Mouse (Mus musculus) midbrain, embryonic 11.5 days (tissue): ENCODE measurements at regions not wholly inside any gene's neighbourhood (a gene's known extent, or its start where the extent isn't known, plus 50 kb on each side); places are given as distances from the start of the nearest gene placed in this dataset.

Source experiments
- ATAC-seq: fragments of 200-750 bp; cut with Nextera tagmentation; 2 replicates; pipeline ENCODE4 v1.8.0; 2017; ENCODE audit warnings: moderate TSS enrichment, moderate library complexity; ENCODE audit not compliant: low FRiP score
- DNase-seq: peaks from one replicate; pipeline ENCODE4 v3.0.0; 2015; ENCODE audit warnings: low spot score; ENCODE audit errors: missing footprints
- H3K27ac ChIP-seq: fragments of 300-500 bp; sonication (generic); 2 replicates; pipeline ENCODE4 v1.5.1; 2014; ENCODE audit warnings: low read depth, low read length
- H3K27me3 ChIP-seq: fragments of 300-500 bp; sonication (generic); 2 replicates; pipeline ENCODE4 v1.6.1; 2014; ENCODE audit warnings: mild to moderate bottlenecking, low read length, moderate library complexity, mixed read lengths; ENCODE audit not compliant: control insufficient read depth, insufficient read depth
- H3K36me3 ChIP-seq: fragments of 300-500 bp; sonication (generic); 2 replicates; pipeline ENCODE4 v1.6.1; 2014; ENCODE audit warnings: mild to moderate bottlenecking, low read length, moderate library complexity, mixed read lengths; ENCODE audit not compliant: control insufficient read depth, insufficient read depth
- H3K4me1 ChIP-seq: fragments of 300-500 bp; sonication (generic); 2 replicates; pipeline ENCODE4 v1.6.1; 2014; ENCODE audit warnings: low read length; ENCODE audit not compliant: control insufficient read depth, insufficient read depth
- H3K4me2 ChIP-seq: fragments of 300-500 bp; sonication (generic); 2 replicates; pipeline ENCODE4 v1.6.1; 2014; ENCODE audit warnings: mild to moderate bottlenecking, moderate library complexity
- H3K4me3 ChIP-seq: fragments of 300-500 bp; sonication (generic); 2 replicates; pipeline ENCODE4 v1.5.1; 2014; ENCODE audit warnings: low read depth, low read length
- H3K9ac ChIP-seq: fragments of 300-500 bp; sonication (generic); 2 replicates; pipeline ENCODE4 v1.6.1; 2014; ENCODE audit warnings: low read length
- H3K9me3 ChIP-seq: fragments of 300-500 bp; sonication (generic); 2 replicates; pipeline ENCODE4 v1.6.1; 2016; ENCODE audit warnings: low read length; ENCODE audit not compliant: control insufficient read depth
- WGBS: fragments of 180-500 bp; shearing (Covaris S2); extraction: QIAGEN DNeasy Blood & Tissue Kit; methylation state at CpG from one replicate; pipeline ENCODE4 v1.1.7; 2014; 5-methylcytosine and 5-hydroxymethylcytosine counted together

- H3K36me3 ChIP-seq: no peaks in the 10 kb centered on the region
- ATAC-seq: peak; percentile 83
- DNase-seq: peak; percentile 88
- peak overlapping the region; percentile 45 for H3K27ac ChIP-seq
- 11% methylated on average over 10 of the region's 10 CpGs for WGBS
- H3K4me3 ChIP-seq: no peak overlapping the region
- H3K9me3 ChIP-seq: no peaks in the 10 kb centered on the region; the same call in 1 of the 2 replicates
- H3K4me1 ChIP-seq: peaks cover 14% of the 10 kb centered on the region
- H3K9ac ChIP-seq: peak overlapping the region; percentile 50
- no peaks in the 10 kb centered on the region for H3K27me3 ChIP-seq
- peak overlapping the region; percentile 16; the same call in 1 of the 2 replicates for H3K4me2 ChIP-seq
Observed at GRCm38 (mm10) chr9:41334462-41335241, 173.2 kb upstream of the Ubash3b start.

- Histone ChIP-seq H3K36me3 (no peaks in the 10 kb centered on the region), H3K4me2 (no peak overlapping the region), H3K4me1 (peaks cover 19% of the 10 kb centered on the region), H3K27ac (no peak overlapping the region), H3K9ac (no peak overlapping the region), H3K9me3 (no peaks in the 10 kb centered on the region; the same call in 1 of the 2 replicates), H3K27me3 (no peaks in the 10 kb centered on the region), H3K4me3 (no peak overlapping the region)
- WGBS: 100% methylated on average over 1 of the region's 1 CpGs
- no peak for ATAC-seq
- DNase-seq: peak; percentile 68
Observed at GRCm38 (mm10) chr9:41333526-41333925, 172.0 kb upstream of the Ubash3b start.

- peak overlapping the region; percentile 18 for H3K4me3 ChIP-seq
- H3K27me3 ChIP-seq: no peaks in the 10 kb centered on the region
- H3K9me3 ChIP-seq: no peaks in the 10 kb centered on the region; the same call in 1 of the 2 replicates
- peak overlapping the region; percentile 40; the same call in 1 of the 2 replicates for H3K9ac ChIP-seq
- peak overlapping the region; percentile 55 for H3K27ac ChIP-seq
- 94% methylated on average over 1 of the region's 1 CpGs for WGBS
- DNase-seq (peak; percentile 84), ATAC-seq (no peak)
- peak overlapping the region; percentile 39 for H3K4me2 ChIP-seq
- H3K36me3 ChIP-seq: no peaks in the 10 kb centered on the region
- H3K4me1 ChIP-seq: peaks cover 24% of the 10 kb centered on the region
Observed at GRCm38 (mm10) chr9:41328959-41329358, 167.5 kb upstream of the Ubash3b start.

- peak overlapping the region; percentile 18 for H3K4me3 ChIP-seq
- 10% methylated on average over 5 of the region's 5 CpGs for WGBS
- H3K9ac ChIP-seq: peak overlapping the region; percentile 40
- H3K4me1 ChIP-seq: peaks cover 24% of the 10 kb centered on the region
- H3K27ac ChIP-seq: peak overlapping the region; percentile 55
- H3K4me2 ChIP-seq: peak overlapping the region; percentile 39
- H3K36me3 ChIP-seq: no peaks in the 10 kb centered on the region
- DNase-seq: peak; percentile 92
- H3K9me3 ChIP-seq: no peaks in the 10 kb centered on the region; the same call in 1 of the 2 replicates
- H3K27me3 ChIP-seq: no peaks in the 10 kb centered on the region
- peak; percentile 35; the same call in 1 of the 2 replicates for ATAC-seq
Observed at GRCm38 (mm10) chr9:41328480-41328879, 167.0 kb upstream of the Ubash3b start.

- 4% methylated on average over 1 of the region's 1 CpGs for WGBS
- peak overlapping the region; percentile 55; the same call in 1 of the 2 replicates for H3K27ac ChIP-seq
- peak overlapping the region; percentile 18 for H3K4me3 ChIP-seq
- H3K36me3 ChIP-seq: no peaks in the 10 kb centered on the region
- no peaks in the 10 kb centered on the region for H3K27me3 ChIP-seq
- peak overlapping the region; percentile 40 for H3K9ac ChIP-seq
- no peaks in the 10 kb centered on the region; the same call in 1 of the 2 replicates for H3K9me3 ChIP-seq
- no peak for DNase-seq
- peak overlapping the region; percentile 39 for H3K4me2 ChIP-seq
- peaks cover 24% of the 10 kb centered on the region for H3K4me1 ChIP-seq
- peak; percentile 43; the same call in 1 of the 2 replicates for ATAC-seq
Observed at GRCm38 (mm10) chr9:41328056-41328455, 166.6 kb upstream of the Ubash3b start.

GRCm38 (mm10) chr9:41327561-41327960, 166.1 kb upstream of the Ubash3b start:
- Histone ChIP-seq H3K27ac (peak overlapping the region; percentile 55; the same call in 1 of the 2 replicates), H3K4me1 (peaks cover 24% of the 10 kb centered on the region)
- peak; percentile 84 for DNase-seq

GRCm38 (mm10) chr9:41326772-41327560, 165.5 kb upstream of the Ubash3b start:
- no peaks in the 10 kb centered on the region; the same call in 1 of the 2 replicates for H3K9me3 ChIP-seq
- DNase-seq (peak; percentile 95), ATAC-seq (peak; percentile 70)
- no peaks in the 10 kb centered on the region for H3K27me3 ChIP-seq
- no peaks in the 10 kb centered on the region for H3K36me3 ChIP-seq
- peak overlapping the region; percentile 73 for H3K27ac ChIP-seq
- peaks cover 24% of the 10 kb centered on the region for H3K4me1 ChIP-seq
- WGBS: 12% methylated on average over 10 of the region's 10 CpGs
- H3K4me2 ChIP-seq: peak overlapping the region; percentile 39
- peak overlapping the region; percentile 25; the same call in 1 of the 2 replicates for H3K9ac ChIP-seq
- H3K4me3 ChIP-seq: peak overlapping the region; percentile 4; the same call in 1 of the 2 replicates

More at GRCm38 (mm10) chr9:41327561-41327960, 166.1 kb upstream of the Ubash3b start:
- peak overlapping the region; percentile 4; the same call in 1 of the 2 replicates for H3K4me3 ChIP-seq
- ATAC-seq: no peak
- H3K36me3 ChIP-seq: no peaks in the 10 kb centered on the region
- 32% methylated on average over 1 of the region's 1 CpGs for WGBS
- H3K9me3 ChIP-seq: no peaks in the 10 kb centered on the region; the same call in 1 of the 2 replicates
- H3K9ac ChIP-seq: peak overlapping the region; percentile 40; the same call in 1 of the 2 replicates
- H3K27me3 ChIP-seq: no peaks in the 10 kb centered on the region
- H3K4me2 ChIP-seq: peak overlapping the region; percentile 39

GRCm38 (mm10) chr9:41321521-41321920, 160.0 kb upstream of the Ubash3b start:
- H3K27ac ChIP-seq: no peak overlapping the region
- peaks cover 12% of the 10 kb centered on the region for H3K4me1 ChIP-seq
- WGBS: 87% methylated on average over 7 of the region's 7 CpGs

More at GRCm38 (mm10) chr9:41321521-41321920, 160.0 kb upstream of the Ubash3b start:
- Histone ChIP-seq H3K9ac (no peak overlapping the region), H3K36me3 (no peaks in the 10 kb centered on the region), H3K4me3 (no peak overlapping the region), H3K4me2 (no peak overlapping the region), H3K9me3 (no peaks in the 10 kb centered on the region), H3K27me3 (no peaks in the 10 kb centered on the region)
- ATAC-seq (no peak), DNase-seq (peak; percentile 44)
